Mouse (Mus musculus): ENCODE data around the gene Rcc1. TPM values are rescaled to one million over a fixed set of nuclear protein-coding genes. Genes with fewer than 3 reads are reported as not detected.
"Not testable (repeated sequence)": the region's sequence is repeated elsewhere in the genome, so short reads cannot be mapped to it uniquely, and the experiment has no call there.

Rcc1 gene
- polyA plus RNA-seq, 1 experiment from 2014 or later = 97.8 TPM

GRCm38 (mm10) chr4:132315711-132316110 is 37.7 kb downstream of the Rcc1 start:
- no peak for DNase-seq (ENCODE audit: low spot score)

DNA sequence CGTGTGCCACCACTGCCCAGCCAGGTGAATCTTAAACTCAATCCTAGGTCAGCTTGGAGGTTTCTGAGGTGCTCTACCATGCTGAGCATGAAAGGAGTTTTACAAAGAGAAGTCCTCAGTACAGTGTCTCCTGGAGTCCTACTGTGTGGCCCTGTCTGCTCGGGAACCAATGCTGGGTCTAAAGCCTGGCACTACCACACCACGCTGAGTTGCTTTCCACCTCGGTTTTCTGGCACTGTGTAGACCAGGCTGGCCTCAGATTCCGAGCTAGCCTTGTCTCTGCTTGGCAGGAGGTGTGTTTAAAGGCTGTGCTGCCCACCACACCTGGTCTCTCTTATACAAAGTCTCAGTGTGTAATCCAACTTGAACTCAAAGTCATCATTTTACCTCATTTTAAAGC is 40.8 kb downstream of the Rcc1 start:
- DNase-seq (ENCODE audit: low spot score) = no peak

DNA sequence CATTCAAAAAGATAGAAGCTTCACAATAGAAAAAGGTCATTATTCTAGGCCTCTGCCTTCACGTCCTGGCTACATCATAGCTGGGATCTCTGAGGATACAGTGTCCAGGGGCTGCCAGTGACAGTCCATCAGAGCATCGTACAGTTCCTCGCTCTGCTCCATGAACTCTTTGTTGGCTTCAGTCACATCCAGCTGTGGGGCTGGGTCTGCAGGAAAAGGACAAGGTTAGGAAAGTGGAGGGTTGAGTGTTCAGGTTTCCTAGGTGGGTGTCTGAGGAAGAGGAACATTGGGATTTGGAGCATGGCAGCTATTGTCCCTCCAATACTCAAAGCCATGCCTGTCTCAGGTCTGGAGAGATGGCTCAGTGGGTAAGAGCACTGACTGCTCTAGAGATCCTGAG is 41.6 kb downstream of the Rcc1 start:
- no peak for DNase-seq (ENCODE audit: low spot score)

DNA sequence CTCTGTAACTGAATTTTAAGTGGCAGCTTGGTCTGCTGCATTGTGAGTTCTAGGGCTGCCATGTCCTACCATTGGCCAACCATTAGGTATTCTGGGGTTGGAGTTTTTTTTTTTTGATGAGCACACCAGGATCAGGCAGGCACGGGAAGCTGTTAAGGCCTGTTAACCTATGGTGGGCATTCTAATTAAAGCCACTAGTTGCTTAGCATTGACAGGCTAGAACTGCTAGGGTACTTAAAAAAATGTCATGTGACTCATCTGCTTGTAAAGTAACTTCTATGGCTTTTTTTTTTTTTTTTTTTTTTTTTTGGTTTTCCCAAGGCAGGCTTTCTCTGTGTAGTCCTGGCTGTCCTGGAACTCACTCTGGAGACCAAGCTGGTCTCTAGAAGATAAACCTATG is 42.2 kb downstream of the Rcc1 start:
- DNase-seq (ENCODE audit: low spot score) = no peak

DNA sequence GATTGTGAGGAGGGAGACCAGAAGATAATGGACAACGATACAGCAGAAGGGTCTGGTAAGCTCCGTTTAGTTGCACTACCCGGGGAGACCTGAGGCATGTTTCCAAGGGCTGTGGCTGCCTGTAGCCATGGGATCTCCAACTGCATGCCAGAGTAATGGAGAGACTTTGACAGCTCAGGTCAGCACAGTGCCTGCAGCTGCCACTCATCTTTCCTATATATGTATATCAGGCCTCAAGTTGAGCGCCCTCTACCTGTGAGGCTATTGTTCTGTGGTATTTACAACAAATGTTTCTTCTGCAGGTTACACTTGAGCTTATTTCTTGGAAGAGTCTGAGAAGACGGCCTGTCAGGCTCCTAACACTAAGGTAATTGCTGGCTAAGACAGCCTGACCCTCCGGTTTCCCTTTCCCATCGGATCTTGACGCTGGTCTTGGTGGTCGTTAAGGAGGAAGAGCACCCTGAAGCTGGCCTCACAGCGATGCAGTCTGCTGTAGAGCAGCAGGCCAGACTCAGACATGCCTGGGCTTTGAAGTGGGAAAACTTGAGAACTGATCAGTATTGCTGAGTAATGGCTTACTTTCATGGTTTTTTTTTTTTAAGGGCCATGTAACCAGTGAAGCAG is 43.4 kb downstream of the Rcc1 start:
- peak; percentile 81 for DNase-seq (ENCODE audit: low spot score)

- DNase-seq (ENCODE audit: low spot score) = no peak
Observed at GRCm38 (mm10) chr4:132309140-132309848, 44.1 kb downstream of the Rcc1 start.

GRCm38 (mm10) chr4:132308437-132309139 is 44.8 kb downstream of the Rcc1 start:
- DNase-seq (ENCODE audit: low spot score) = peak; percentile 90

GRCm38 (mm10) chr4:132306004-132306403 is 47.4 kb downstream of the Rcc1 start:
- no peak for DNase-seq (ENCODE audit: low spot score)

DNA sequence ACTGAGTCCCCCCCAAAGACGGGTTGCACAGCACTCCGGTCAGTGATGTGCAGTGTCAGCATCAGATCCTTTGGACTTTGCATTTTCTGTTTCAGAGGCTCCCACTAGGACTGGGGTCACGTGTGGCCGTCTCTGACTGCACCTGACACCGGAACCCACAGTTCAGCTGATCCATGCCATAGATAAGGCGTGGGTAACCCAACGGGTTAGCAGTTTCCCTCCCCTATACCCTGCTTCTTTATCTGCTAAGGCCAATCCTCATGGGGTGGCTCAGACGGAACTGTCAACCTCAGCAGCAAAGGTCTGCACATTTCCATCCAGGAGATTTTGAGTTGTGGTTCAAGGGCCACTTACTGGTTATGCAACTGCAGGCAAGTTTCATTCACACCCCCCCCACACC is 48.1 kb downstream of the Rcc1 start:
- no peak for DNase-seq (ENCODE audit: low spot score)

DNA sequence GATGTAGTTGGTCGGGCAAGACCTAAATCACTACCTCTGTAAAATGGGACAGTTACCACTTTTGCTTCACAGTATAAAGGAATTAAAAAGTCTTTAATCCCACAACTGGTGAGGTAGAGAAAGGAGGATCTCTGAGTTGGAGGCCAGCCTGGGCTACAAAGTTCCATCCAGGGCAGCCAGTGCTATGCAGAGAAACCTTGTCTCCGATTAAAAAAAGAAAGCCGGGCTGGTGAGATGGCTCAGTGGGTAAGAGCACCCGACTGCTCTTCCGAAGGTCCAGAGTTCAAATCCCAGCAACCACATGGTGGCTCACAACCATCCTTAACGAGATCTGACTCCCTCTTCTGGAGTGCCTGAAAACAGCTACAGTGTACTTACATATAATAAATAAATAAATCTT is 49.9 kb downstream of the Rcc1 start:
- not testable (repeated sequence) for DNase-seq (ENCODE audit: low spot score)

- DNase-seq (ENCODE audit: low spot score) = peak; percentile 68
Observed at GRCm38 (mm10) chr4:132302939-132303479, 50.4 kb downstream of the Rcc1 start, which contains the start of gene Rab42. Gene Rab42 (minus strand): TSS chr4:132303385.

- peak; percentile 32 for DNase-seq (ENCODE audit: low spot score)
Observed at GRCm38 (mm10) chr4:132301965-132302938, 51.2 kb downstream of the Rcc1 start.

DNA sequence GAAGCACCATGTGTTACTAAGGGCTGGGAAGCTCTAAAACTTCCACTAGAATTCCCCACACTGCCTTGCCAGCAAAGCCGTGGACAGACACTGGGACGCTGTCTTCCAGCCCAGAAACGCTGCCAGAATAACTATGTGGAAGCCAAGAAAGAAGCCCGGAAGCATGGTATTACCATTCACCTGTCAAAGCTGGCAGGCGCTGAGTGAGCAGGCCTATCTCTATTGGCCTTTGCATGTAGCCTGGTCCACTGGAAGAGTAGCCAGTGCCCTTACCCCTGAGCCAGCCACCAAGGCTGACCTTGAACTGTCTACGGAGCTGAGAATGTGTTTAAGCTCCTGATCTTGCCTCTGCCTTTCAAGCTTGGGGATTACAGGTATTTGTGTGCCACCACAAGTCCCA is 51.9 kb downstream of the Rcc1 start:
- no peak for DNase-seq (ENCODE audit: low spot score)

GRCm38 (mm10) chr4:132299849-132300248 is 53.6 kb downstream of the Rcc1 start:
- no peak for DNase-seq (ENCODE audit: low spot score)

DNA sequence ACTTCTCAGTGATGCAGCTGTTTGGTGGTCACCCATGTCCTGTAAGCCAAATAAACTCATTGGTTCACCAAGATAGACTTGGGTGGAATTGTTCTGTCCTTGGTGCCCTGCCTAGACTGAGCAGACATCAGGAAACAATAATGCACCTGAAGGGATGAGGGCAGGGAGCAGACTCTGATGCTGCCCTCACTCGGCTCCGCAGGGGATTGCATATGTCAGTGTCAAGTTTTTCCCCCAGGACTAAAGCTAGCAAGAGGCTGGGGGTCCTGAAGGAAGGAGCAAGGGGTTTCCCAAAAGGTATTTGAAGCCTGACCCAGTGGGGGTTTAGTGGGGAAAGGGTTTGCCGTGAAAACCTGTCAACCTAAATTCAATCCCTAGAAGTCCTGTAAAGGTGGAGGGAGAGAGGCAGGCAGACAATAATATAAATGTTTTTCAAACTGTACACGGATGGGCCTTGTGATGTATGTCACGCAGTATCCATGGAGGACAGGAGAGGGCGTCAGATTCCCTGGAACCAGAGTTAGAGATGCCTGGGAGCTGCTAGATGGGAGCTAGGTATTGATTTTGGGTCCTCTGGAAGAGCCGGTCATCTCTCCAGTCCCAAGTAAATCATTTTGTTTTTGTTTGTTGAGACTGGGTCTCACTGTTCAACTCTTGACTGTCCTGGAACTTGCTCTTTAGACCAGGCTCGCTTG is 57.6 kb downstream of the Rcc1 start:
- no peak for DNase-seq (ENCODE audit: low spot score)

DNA sequence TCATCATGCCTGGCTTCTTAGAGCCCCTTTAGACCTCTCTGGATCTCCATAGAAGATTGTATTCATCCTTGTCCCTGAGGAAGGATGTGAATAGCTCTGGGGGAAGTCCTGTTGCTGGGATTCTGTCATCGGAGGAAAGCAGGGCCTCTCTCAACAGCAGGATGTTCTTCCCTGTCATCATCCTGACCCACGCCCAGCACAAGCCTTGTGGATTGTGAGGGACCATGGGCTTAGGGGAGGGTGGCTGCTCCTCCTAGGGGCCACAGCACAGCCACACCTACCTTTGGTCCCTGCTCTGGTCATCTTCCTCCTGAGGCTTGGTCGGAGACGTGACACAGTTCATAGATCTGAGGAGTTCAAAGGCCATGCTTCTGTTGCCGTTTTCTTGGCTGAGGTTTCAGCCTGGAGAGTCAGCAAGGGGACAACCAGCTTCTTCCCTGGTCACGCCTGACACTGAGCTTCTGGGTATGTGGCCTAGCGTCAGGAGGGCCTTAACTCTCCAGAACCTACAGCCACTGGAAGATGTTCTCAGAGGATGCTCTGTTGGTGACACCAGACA is 59.6 kb downstream of the Rcc1 start:
- no peak for DNase-seq (ENCODE audit: low spot score)

DNA sequence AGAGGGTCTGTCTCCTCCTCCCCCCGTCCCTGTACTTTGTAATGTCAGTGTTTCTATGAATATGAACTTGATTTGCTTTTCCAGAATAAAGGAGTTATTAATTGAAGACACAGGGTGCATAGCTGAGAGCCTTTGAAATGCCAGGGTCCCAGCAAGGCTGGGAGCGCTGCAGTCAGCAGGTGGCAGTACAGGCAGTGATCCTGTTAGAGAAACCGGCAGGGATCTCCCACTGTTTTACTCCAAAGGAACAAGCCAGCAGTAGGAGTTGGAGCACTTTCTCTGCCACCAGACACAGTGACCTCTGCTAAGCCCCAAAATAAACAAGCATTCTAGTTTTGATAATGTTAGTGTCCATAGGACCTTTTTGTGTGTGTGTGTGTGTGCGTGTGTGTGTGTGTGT is 60.4 kb downstream of the Rcc1 start:
- DNase-seq (ENCODE audit: low spot score) = no peak

DNA sequence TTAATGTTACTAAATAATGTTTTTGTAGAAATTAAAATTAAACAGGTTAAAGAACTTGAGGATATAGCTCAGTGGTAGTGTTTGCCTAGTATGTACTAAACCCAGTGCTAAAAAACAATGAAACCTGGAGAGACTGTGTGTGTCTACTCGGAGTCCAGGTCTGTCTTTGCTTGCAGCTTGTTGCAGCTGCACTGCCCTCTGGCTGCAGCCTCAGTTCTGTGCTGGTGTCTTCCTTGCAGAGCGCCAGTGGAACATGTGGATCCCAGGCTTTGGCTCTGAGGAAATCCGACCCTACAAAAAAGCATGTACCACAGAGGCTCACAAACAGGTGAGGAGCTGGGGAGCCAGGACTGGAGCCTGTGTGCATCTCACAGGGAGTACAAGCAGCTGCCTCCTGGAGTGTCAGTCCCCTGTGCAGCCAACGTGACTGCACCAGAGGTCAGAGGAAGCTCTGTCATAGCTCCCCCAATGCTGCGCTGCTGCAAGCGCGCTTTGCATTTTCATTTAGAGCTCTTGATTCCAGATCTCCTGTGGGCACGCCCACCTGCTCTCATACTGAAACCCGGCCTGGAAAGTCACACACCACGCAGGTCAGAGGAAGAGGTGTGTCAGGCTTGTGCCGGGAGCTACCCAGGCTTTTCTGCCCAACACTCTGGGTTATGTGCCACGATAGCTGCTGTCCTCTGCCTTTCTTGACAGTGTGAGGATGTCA is 61.6 kb downstream of the Rcc1 start:
- DNase-seq (ENCODE audit: low spot score) = no peak

DNA sequence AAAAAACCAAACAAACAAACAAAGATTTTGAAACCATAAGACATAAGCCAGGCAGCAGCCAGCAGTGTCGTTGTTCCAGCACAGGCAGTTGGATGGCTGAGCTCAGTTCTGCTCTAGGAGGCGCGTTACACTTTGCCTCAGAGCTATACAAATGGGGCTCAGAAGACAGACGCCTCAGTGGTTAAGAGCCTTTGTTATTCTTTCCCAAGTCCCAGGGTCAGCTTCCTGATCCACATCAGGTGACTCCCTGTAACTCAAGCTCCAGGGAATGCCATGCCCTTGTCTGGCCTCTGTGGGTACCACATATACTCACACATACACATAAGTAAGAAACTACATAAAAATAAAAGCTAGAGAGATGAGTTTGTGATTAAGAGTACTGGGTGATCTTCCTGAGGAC is 62.3 kb downstream of the Rcc1 start:
- no peak for DNase-seq (ENCODE audit: low spot score)

All from thymus, postnatal 0 days (tissue).